Mouse (Mus musculus): ENCODE data around the gene Tomm70a.

- TF ChIP-seq ZNF384 (IDR thresholded peaks at IDR 0.05; ENCODE audit: low read depth, low read length) (no peak), ELF1 (IDR thresholded peaks at IDR 0.05; ENCODE audit: low read depth, low read length) (no peak), IRF4 (IDR thresholded peaks at IDR 0.05; ENCODE audit: low read depth, low read length) (no peak), ZMIZ1 (IDR thresholded peaks at IDR 0.05; ENCODE audit: low read depth, low read length) (no peak), CTCF (conservative IDR thresholded peaks at IDR 0.05 in 1 of 2, IDR thresholded peaks at IDR 0.05 in 1 of 2; ENCODE audit: low read depth in 2 of 2, low read length in 2 of 2) (no peak), ZC3H11A (IDR thresholded peaks at IDR 0.05; ENCODE audit: low read depth, low read length) (no peak), HCFC1 (IDR thresholded peaks at IDR 0.05; ENCODE audit: low read depth, low read length) (no peak), POLR2A (IDR thresholded peaks at IDR 0.05; ENCODE audit: low read depth, low read length) (no peak), JUND (conservative IDR thresholded peaks at IDR 0.05; ENCODE audit: low read depth, low read length) (no peak)
These were observed 12.1 kb downstream of the Tomm70a start for GRCm38 (mm10) chr16:57133611-57134010.
